Mouse (Mus musculus) inflammation-experienced regulatory T-cells, adult 6 months (primary cell): ENCODE measurements around the gene Syde2. TPM values are rescaled to one million over a fixed set of nuclear protein-coding genes. Genes with fewer than 3 reads are reported as not detected.
A peak's percentile ranks its signal among the peaks of the same experiment; 100 is the strongest.

Experiments used
- ATAC-seq: one replicate; pipeline ENCODE4 v1.8.0; 2017
- polyA plus RNA-seq, 3 experiments: library from polyadenylated mRNA; unstranded; fragments of 100-300 nt; shearing (Covaris generic); gene quantifications; one replicate each; pipeline ENCODE4 v1.2.1; 2017

Gene Syde2
- polyA plus RNA-seq, 3 experiments from 2014 or later = 0.13 TPM; not detected in 2

DNA sequence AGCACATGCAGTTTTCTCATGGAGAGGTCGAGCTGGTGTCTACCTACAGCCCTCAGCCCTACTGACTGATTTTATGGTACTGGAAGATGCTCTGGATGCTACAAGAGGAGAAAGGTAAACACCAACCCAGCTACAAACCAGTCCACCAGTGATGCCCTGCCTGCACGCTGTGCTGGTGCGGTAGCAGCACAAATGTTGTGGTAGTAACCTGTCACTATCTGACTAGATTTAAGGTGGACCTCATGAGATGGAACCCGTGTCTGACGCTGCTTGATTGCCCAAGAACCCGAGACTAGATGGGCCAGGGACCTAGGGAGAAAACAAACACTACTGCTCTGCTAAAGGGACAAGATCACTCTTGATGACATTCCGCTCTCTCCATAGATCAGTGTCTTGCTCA, 69.5 kb downstream of the Syde2 start:
- no peak for ATAC-seq

DNA sequence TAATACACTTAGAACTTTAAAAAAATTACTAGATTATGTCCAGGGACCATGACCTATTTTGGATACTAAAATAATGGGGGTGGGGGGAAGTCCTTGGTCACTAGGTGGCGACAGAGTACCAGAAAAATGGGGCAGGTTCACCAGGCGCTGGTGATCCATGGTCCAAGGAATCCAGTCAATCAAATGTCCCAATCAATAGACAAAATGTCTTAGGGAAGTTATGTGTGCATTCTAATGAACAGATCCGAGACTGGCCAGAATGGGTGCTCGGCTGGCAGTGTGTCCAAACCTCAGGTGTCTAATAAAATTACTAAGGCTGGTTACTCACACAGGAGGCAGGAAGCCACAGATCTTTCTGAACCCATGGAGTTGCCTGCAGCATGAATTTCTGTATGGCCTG, 70.6 kb downstream of the Syde2 start:
- peak; percentile 76 for ATAC-seq

DNA sequence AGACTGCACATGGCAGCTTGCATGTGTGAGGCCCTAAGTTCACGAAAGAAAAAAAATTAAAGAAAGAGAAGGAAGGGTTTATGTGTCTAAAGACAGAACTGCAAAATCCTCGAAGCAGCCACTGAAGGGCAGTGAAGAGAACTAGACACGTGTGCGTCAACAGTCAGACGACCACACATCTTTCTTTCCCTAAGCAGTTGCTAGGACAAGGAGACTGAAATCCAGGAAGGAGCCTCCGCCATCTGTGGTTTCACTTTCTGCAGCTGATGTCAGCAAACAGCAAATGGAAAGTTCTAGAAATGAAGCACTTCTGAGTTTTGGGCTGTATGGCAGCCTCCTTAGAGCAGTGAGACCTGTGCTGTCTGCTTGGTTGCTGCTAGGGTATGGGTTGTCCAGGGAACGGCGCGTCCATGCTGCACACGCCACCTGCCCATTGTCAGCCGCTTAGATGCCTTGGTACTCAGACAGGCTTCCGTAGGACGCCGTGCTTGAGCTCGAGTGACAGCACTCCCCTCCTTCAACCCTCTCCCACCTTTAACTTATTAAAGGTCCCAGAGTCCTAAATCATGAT, 71.8 kb downstream of the Syde2 start:
- no peak for ATAC-seq

DNA sequence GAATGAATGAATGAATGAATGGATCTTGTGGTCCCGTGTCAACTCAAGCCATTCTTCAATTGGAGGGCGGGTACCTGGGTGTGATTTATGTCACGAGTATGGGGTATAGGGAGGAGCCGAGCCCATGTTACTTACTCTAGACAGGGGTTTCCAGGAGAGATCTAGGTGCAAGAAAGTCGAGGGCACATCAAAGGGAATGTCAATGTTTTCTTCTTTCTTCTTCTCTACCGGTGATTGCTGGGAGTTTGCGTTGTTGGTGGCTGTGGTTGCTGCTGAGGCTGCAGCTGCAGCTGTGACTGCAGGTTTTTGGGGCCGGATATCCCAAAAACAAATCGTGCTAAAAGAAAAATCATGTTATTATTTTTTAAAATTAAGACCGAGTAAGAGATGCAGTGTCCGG, 75.5 kb downstream of the Syde2 start:
- ATAC-seq = no peak

DNA sequence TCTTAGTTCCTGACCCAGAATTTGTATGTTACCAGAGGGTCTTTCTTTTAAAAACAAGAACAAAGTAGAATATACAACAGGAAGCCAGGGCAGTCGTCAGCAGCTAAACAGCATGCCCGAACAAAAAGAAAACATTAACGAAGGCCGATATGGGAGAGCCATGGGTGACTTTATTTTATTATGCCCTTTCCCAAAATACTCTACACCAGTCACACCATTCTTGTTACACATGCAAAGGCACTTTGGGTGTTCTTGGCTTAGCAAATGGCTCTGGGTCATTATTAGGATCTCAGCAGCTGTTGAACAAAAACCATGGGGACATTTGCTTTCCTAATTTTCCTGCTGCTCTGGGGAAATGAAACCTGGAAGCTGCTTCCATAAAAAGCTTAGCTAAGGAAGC, 81.6 kb downstream of the Syde2 start:
- ATAC-seq = no peak

Other genes starting within 250 kb of the Syde2 start
- gene Ddah1, start 229.2 kb upstream of the Syde2 start, polyA plus RNA-seq = under 1 TPM in 1 of 3 experiments, not detected in 2; 0.15 TPM
- 10 to 100 TPM; 52.3 to 61.9 (median 55.5) TPM for gene Bcl10, start 65.1 kb upstream of the Syde2 start, polyA plus RNA-seq
- gene 2410004B18Rik, start 49.9 kb upstream of the Syde2 start, polyA plus RNA-seq = 10 to 100 TPM; 13.8 to 21.9 (median 20.6) TPM
- gene Wdr63, start 120.3 kb downstream of the Syde2 start, polyA plus RNA-seq = under 1 TPM in 1 of 3 experiments, not detected in 2; 0.44 TPM
- gene Mcoln3, start 129.6 kb downstream of the Syde2 start, polyA plus RNA-seq = 1 to 10 TPM; 2.2 to 6.8 (median 4.7) TPM
- 1 to 10 TPM; 3.9 to 8.4 (median 7.9) TPM for gene Mcoln2, start 162.0 kb downstream of the Syde2 start, polyA plus RNA-seq
- gene Lpar3, start 233.1 kb downstream of the Syde2 start, polyA plus RNA-seq = under 1 TPM in 1 of 3 experiments, not detected in 2; 0.23 TPM